Mouse (Mus musculus) forebrain, embryonic 16.5 days (tissue): ENCODE measurements around the gene Kcnj12. TPM values are rescaled to one million over a fixed set of nuclear protein-coding genes. Genes with fewer than 3 reads are reported as not detected.

Experiments used
- ATAC-seq: fragments of 200-750 bp; cut with Nextera tagmentation; 2 replicates; pipeline ENCODE4 v1.8.0; 2017; ENCODE audit warnings: mild to moderate bottlenecking, moderate library complexity
- H3K27ac ChIP-seq: fragments of 300-500 bp; sonication (generic); 2 replicates; pipeline ENCODE4 v1.5.1; 2014; ENCODE audit warnings: low read length, control low read depth
- H3K27me3 ChIP-seq: fragments of 300-500 bp; sonication (generic); replicated peaks from 2 replicates; pipeline ENCODE4 v1.6.1; 2014; ENCODE audit warnings: low read length; ENCODE audit not compliant: control insufficient read depth, insufficient read depth
- H3K36me3 ChIP-seq: fragments of 300-500 bp; sonication (generic); 2 replicates; pipeline ENCODE4 v1.6.1; 2014; ENCODE audit not compliant: control insufficient read depth, insufficient read depth
- H3K4me1 ChIP-seq: fragments of 300-500 bp; sonication (generic); replicated peaks from 2 replicates; pipeline ENCODE4 v1.6.1; 2014; ENCODE audit warnings: low read length; ENCODE audit not compliant: control insufficient read depth, insufficient read depth
- H3K4me2 ChIP-seq: fragments of 300-500 bp; sonication (generic); 2 replicates; pipeline ENCODE4 v1.6.1; 2014; ENCODE audit warnings: mild to moderate bottlenecking, low read length, control low read depth
- H3K4me3 ChIP-seq: fragments of 300-500 bp; sonication (generic); replicated peaks from 2 replicates; pipeline ENCODE4 v1.5.1; 2014; ENCODE audit warnings: mild to moderate bottlenecking, low read length, control low read depth
- H3K9ac ChIP-seq: fragments of 300-500 bp; sonication (generic); replicated peaks from 2 replicates; pipeline ENCODE4 v1.6.1; 2014; ENCODE audit warnings: low read depth, low read length, control low read depth
- H3K9me3 ChIP-seq: fragments of 300-500 bp; sonication (generic); 2 replicates; pipeline ENCODE4 v1.6.1; 2016; ENCODE audit warnings: low read length; ENCODE audit not compliant: control insufficient read depth
- WGBS: fragments of 180-500 bp; shearing (Covaris S2); extraction: QIAGEN DNeasy Blood & Tissue Kit; methylation state at CpG from one replicate; pipeline ENCODE4 v1.1.7; 2014; 5-methylcytosine and 5-hydroxymethylcytosine counted together
- polyA plus RNA-seq: library from polyadenylated mRNA; unstranded; fragments of >200 nt; fragmentation: Nextera tagmentation; extraction: Ambion mirVana; gene quantifications from 2 replicates; pipeline ENCODE4 v1.2.1, GENCODE M21; 2015

Kcnj12 gene
- polyA plus RNA-seq, 1 experiment from 2014 or later, result 1.6 TPM

DNA sequence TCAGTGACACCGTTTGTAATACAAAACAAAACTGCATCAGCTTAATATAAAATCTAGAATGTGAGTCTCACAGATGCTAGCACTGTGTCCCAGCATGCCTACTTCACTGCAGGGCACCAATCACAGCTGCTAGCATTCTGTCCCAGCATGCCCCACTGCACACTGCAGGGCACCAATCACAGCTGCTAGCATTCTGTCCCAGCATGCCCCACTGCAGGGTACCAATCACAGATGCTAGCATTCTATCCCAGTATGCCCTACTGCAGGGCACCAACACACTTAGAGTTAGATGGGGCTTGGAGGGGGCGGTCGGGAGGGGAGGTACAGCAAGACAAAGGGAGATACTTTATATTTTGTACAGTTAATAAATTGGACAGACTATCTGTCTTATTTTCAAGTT, 68.8 kb downstream of the Kcnj12 start:
- H3K27me3 ChIP-seq, result no peaks in the 10 kb centered on the region

DNA sequence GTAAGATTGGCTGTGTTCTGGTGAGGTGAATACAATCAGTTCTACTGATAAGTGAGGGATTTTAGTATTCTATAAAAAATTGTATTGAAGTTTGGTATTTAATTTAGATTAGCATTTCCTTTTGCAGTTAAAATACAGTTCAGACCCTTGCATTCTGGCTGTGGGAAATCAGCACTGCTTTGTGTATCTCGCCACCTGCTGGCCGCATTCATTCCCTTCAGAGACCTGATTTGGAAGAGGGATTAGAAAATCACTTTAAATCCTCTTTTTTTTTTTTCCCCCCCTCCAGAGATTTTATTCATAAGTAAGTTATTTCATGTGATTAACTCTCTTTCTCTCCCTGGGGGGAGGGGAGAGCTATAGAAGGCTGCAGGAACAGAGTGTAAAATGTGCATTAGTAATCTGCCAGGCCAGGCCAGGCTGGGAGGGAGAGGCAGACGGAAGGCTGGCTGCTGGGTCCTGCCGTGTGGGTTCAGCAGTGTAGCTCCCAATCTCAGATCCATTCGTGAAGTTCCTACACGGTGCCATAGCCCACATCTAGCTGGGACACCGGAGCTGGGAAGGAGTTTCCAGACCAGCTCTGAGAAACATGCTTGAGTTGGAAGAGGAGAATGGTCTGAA, 69.4 kb downstream of the Kcnj12 start:
- ATAC-seq, result peak; percentile 63
- no peaks in the 10 kb centered on the region for H3K27me3 ChIP-seq
- 12% methylated on average over 7 of the region's 7 CpGs for WGBS
- H3K9me3 ChIP-seq, result no peaks in the 10 kb centered on the region
- H3K9ac ChIP-seq, result no peak overlapping the region
- H3K4me2 ChIP-seq, result no peak overlapping the region
- H3K27ac ChIP-seq, result no peak overlapping the region
- no peak overlapping the region for H3K4me3 ChIP-seq
- H3K36me3 ChIP-seq, result no peaks in the 10 kb centered on the region
- 0 out of 2 replicates have a peak, but pooled peaks cover 3% of the 10 kb centered on the region for H3K4me1 ChIP-seq

More for the DNA sequence above, 68.8 kb downstream of the Kcnj12 start:
- Histone ChIP-seq H3K9ac (no peak overlapping the region), H3K4me1 (0 out of 2 replicates have a peak, but pooled peaks cover 3% of the 10 kb centered on the region), H3K9me3 (no peaks in the 10 kb centered on the region), H3K27ac (no peak overlapping the region), H3K4me2 (no peak overlapping the region), H3K4me3 (no peak overlapping the region), H3K36me3 (no peaks in the 10 kb centered on the region)
- 53% methylated on average over 3 of the region's 3 CpGs for WGBS
- ATAC-seq, result peak; percentile 73

DNA sequence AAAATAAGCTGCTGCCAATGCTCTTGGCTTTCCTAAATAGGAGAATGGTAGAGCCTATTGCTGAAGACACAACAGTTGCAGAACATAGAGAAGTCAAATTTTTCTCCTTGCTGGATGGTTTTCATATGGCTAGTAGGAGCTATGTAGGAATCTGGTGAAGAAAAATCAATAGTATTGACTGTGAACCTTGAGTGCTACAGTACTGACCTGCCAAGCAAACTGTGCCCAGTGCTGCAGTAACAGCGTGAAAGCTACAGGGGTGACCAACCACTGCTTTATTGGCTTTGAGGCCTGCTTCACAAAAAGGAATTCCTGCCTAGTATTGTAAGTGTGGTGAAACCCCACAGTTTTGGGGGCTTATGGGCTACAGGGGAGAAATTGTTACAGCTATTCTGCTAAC, 75.7 kb downstream of the Kcnj12 start:
- no peaks in the 10 kb centered on the region for H3K36me3 ChIP-seq
- no peaks in the 10 kb centered on the region for H3K4me1 ChIP-seq
- WGBS, result 67% methylated on average over 1 of the region's 1 CpGs
- no peak overlapping the region for H3K9ac ChIP-seq
- no peak overlapping the region for H3K27ac ChIP-seq
- no peaks in the 10 kb centered on the region for H3K27me3 ChIP-seq
- no peaks in the 10 kb centered on the region for H3K9me3 ChIP-seq
- H3K4me2 ChIP-seq, result no peak overlapping the region
- no peak for ATAC-seq
- no peak overlapping the region for H3K4me3 ChIP-seq

DNA sequence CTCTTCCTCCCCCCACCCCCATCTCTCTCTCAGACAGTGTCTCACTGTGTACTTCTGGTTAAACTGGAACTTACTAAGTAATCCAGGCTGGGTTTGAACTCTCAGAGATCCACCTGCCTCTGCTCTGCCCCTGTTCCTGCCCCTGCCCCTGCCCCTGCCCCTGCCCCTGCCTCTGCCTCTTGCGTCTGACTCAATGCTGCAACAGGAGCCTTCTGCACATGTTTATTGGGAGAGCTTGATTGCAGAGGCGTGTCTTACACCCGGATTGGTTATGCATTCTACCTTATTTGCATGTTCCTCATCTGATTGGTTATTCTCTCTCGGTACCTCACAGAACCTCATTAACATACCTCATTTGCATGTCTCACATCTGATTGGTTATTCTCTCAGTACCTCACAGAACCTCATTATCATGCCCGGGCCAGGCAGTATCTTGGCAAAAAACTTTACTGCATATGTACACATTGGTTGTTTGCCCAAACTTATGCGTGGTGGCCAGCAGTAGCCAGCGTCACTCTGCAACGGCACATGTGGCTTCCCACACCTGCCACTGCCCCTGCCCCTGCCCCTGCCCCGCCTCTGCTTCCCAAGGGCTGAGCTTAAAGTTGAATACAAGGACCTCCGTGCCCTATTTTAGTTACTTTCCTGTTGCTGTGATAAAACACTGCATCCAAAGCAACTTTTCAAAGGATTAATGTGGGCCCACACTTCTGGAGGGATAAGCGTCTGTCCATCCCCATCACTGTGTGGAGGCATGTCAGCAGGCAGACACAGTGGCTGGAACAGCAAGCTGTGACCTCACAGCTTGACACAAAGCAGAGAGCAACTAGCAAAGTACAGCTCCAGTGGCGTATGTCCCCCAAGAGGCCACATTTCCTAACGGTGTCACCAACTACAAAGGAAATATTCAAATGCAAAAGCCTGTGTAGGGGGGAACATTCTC, 80.3 kb downstream of the Kcnj12 start:
- WGBS, result 49% methylated on average over 12 of the region's 13 CpGs
- Histone ChIP-seq H3K4me3 (no peak overlapping the region), H3K4me2 (no peak overlapping the region), H3K4me1 (peaks cover 7% of the 10 kb centered on the region; the same call in 1 of the 2 replicates), H3K36me3 (no peaks in the 10 kb centered on the region), H3K9me3 (no peaks in the 10 kb centered on the region), H3K27me3 (no peaks in the 10 kb centered on the region), H3K27ac (no peak overlapping the region), H3K9ac (no peak overlapping the region)
- no peak for ATAC-seq

DNA sequence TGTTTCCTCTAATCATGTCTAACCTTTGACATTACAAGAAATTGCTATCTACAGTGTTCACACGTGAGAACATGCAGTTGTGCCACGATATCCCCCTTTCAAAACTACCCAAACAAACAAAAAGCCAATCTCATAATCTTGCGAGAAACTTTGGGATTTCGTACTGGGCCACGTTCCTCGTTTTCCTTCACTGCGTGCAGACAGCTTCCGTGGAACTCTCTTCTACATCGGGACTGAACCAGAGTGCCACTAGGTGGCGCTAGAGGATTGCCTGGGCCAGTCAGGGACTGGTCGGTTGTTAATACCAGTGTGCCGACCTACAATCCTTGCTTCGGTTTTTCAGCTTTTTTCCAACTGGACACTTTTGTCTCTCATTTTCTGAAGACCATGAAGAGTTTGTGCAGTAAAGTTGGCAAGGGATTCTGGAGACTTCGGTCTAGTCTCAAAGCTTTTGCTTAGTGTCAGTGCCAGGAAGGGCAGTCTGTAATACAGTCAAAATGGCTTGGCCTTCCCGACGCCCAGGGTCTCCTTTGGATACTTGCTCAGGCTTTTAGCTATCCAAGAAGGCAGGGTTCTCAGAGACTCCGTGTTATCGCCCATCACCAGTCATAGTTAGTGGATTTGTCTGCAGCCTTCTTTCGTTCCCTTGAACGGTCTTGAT, 82.0 kb downstream of the Kcnj12 start:
- Histone ChIP-seq H3K9me3 (no peaks in the 10 kb centered on the region), H3K4me1 (peaks cover 7% of the 10 kb centered on the region; the same call in 1 of the 2 replicates), H3K4me3 (no peak overlapping the region), H3K27ac (no peak overlapping the region), H3K27me3 (no peaks in the 10 kb centered on the region), H3K36me3 (no peaks in the 10 kb centered on the region), H3K4me2 (peak overlapping the region; percentile 11; the same call in 1 of the 2 replicates), H3K9ac (no peak overlapping the region)
- WGBS, result 15% methylated on average over 20 of the region's 20 CpGs
- peak; percentile 93 for ATAC-seq

DNA sequence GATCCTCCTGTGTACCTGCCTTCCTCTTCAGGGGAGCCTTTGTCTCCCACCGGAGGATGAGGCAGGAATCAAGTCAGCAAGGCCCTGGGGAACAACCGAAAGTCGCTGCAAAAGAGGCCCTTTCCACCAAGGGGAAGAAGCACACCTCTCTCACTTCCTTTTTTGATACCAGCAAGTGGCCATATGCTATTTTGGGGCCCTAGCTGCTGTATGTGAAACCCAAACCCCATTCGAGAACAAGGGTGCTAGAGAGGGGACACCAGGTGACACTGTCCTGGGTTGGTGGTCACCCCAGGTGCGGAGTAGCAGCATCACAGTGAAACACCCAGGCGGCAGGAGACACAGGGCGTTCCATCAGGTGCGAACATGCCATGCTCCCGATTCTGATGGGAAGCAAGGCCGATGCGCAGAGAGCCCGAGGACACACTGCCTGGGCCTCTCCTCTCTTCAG, 86.6 kb downstream of the Kcnj12 start:
- Histone ChIP-seq H3K27ac (no peak overlapping the region), H3K4me1 (peaks cover 7% of the 10 kb centered on the region; the same call in 1 of the 2 replicates), H3K36me3 (no peaks in the 10 kb centered on the region), H3K27me3 (no peaks in the 10 kb centered on the region), H3K9ac (no peak overlapping the region), H3K4me3 (no peak overlapping the region), H3K9me3 (no peaks in the 10 kb centered on the region), H3K4me2 (no peak overlapping the region)
- ATAC-seq, result no peak
- 87% methylated on average over 12 of the region's 12 CpGs for WGBS

DNA sequence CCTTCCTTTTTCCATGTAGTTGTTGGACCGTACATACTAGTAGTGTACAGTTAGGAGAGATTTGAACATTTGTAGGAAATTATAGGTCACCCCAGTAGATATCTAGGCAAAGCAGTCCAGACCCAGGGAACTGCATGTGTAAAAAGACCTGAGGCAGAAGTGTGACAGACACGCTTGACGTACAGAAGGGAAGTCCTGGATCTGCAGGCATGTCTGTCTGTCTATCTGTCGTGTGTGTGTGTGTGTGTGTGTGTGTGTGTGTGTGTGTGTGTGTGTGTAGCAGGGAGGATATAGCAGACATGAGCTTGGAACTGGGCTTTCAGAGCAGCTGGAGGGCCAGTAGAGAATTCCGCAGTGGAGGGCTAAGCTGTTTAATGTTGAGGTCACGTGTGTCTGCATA, 87.3 kb downstream of the Kcnj12 start:
- no peak overlapping the region for H3K9ac ChIP-seq
- no peak overlapping the region for H3K27ac ChIP-seq
- no peaks in the 10 kb centered on the region for H3K36me3 ChIP-seq
- H3K9me3 ChIP-seq, result no peaks in the 10 kb centered on the region
- ATAC-seq, result no peak
- no peak overlapping the region for H3K4me2 ChIP-seq
- H3K4me3 ChIP-seq, result no peak overlapping the region
- H3K27me3 ChIP-seq, result no peaks in the 10 kb centered on the region
- H3K4me1 ChIP-seq, result peaks cover under 1% of the 10 kb centered on the region; the same call in 1 of the 2 replicates
- 88% methylated on average over 6 of the region's 6 CpGs for WGBS

DNA sequence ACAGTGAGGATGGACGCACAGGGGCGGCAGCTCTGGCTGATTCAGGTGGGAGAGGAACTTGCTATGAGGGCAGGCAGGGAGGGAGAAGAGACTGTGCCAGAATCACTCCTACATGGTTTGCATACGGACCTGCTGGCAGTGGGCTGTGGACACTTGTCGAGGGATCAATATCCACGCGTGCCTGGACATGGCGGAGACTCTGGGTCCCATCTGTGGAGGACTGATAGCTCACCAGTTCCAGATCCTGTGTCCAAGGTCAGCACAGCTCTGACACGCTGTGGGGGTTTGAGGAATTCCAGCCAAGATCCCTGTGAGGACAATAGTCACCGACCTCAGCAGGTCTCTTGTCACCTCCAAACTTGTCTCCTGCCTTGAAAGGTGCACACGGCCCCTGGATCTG, 87.7 kb downstream of the Kcnj12 start:
- no peak overlapping the region for H3K27ac ChIP-seq
- H3K9ac ChIP-seq, result no peak overlapping the region
- H3K4me3 ChIP-seq, result no peak overlapping the region
- H3K4me2 ChIP-seq, result no peak overlapping the region
- H3K4me1 ChIP-seq, result no peaks in the 10 kb centered on the region
- no peaks in the 10 kb centered on the region for H3K9me3 ChIP-seq
- 85% methylated on average over 10 of the region's 10 CpGs for WGBS
- no peaks in the 10 kb centered on the region for H3K27me3 ChIP-seq
- no peak for ATAC-seq
- no peaks in the 10 kb centered on the region for H3K36me3 ChIP-seq

DNA sequence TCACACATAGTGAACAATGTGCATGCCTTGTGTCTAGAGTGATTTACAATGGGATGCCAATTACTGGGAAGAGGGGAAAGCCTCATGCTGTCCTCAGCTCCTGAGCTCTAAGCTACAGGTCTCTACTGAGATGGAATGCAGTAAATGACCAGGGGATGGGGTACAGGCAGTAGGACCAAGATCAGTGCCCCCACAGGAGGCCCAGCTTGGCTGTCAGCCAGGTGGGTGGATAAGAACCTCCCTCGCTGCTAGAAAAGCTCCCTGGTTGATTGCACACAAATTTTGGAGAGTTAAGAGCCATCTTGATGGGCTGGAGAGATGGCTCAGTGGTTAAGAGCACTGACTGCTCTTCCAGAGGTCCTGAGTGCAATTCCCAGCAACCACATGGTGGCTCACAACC, 88.6 kb downstream of the Kcnj12 start:
- WGBS, result 39% methylated on average over 1 of the region's 1 CpGs
- Histone ChIP-seq H3K27ac (no peak overlapping the region), H3K4me3 (no peak overlapping the region)

More for the DNA sequence above, 88.6 kb downstream of the Kcnj12 start:
- Histone ChIP-seq H3K4me1 (no peaks in the 10 kb centered on the region), H3K9ac (no peak overlapping the region), H3K36me3 (no peaks in the 10 kb centered on the region), H3K27me3 (no peaks in the 10 kb centered on the region), H3K9me3 (no peaks in the 10 kb centered on the region), H3K4me2 (no peak overlapping the region)
- no peak for ATAC-seq
